Mouse (Mus musculus) intestine, embryonic 14.5 days (tissue): ENCODE data around the gene Tbc1d4. TPM values are rescaled to one million over a fixed set of nuclear protein-coding genes. Genes with fewer than 3 reads are reported as not detected.

ENCODE experiments used
- ATAC-seq: fragments of 200-750 bp; cut with Nextera tagmentation; replicated peaks from 2 replicates; pipeline ENCODE4 v1.8.0; 2017; ENCODE audit warnings: low read depth, moderate number of reproducible peaks, moderate TSS enrichment, moderate library complexity; ENCODE audit not compliant: low FRiP score, low TSS enrichment
- DNase-seq: peaks from one replicate; pipeline ENCODE4 v3.0.0-alpha.2; 2018; ENCODE audit warnings: low spot score
- H3K27ac ChIP-seq: fragments of 300-500 bp; sonication (generic); 2 replicates; pipeline ENCODE4 v1.5.1; 2014; ENCODE audit warnings: low read depth, mild to moderate bottlenecking, control low read depth
- H3K27me3 ChIP-seq: fragments of 300-500 bp; sonication (generic); replicated peaks from 2 replicates; pipeline ENCODE4 v1.6.1; 2014; ENCODE audit warnings: low read length, control low read depth; ENCODE audit not compliant: control insufficient read depth, insufficient read depth
- H3K36me3 ChIP-seq: fragments of 300-500 bp; sonication (generic); 2 replicates; pipeline ENCODE4 v1.6.1; 2014; ENCODE audit warnings: low read length, control low read depth; ENCODE audit not compliant: control insufficient read depth, insufficient read depth
- H3K4me1 ChIP-seq: fragments of 300-500 bp; sonication (generic); replicated peaks from 2 replicates; pipeline ENCODE4 v1.6.1; 2014; ENCODE audit warnings: low read length, control low read depth, mixed read lengths; ENCODE audit not compliant: control insufficient read depth, insufficient read depth
- H3K4me2 ChIP-seq: fragments of 300-500 bp; sonication (generic); 2 replicates; pipeline ENCODE4 v1.6.1; 2014; ENCODE audit warnings: low read length
- H3K4me3 ChIP-seq: fragments of 300-500 bp; sonication (generic); 2 replicates; pipeline ENCODE4 v1.5.1; 2014; ENCODE audit warnings: low read depth, low read length, control low read depth, mixed read lengths
- H3K9ac ChIP-seq: fragments of 300-500 bp; sonication (generic); 2 replicates; pipeline ENCODE4 v1.6.1; 2014; ENCODE audit warnings: mild to moderate bottlenecking, low read length
- H3K9me3 ChIP-seq: fragments of 300-500 bp; sonication (generic); 2 replicates; pipeline ENCODE4 v1.6.1; 2016; ENCODE audit warnings: low read length, control low read depth; ENCODE audit not compliant: control insufficient read depth
- WGBS: fragments of 180-500 bp; shearing (Covaris S2); extraction: QIAGEN DNeasy Blood & Tissue Kit; methylation state at CpG from one replicate; pipeline ENCODE4 v1.1.7; 2014; 5-methylcytosine and 5-hydroxymethylcytosine counted together
- polyA plus RNA-seq: library from polyadenylated mRNA; unstranded; fragments of >200 nt; fragmentation: Nextera tagmentation; extraction: Ambion mirVana; gene quantifications from 2 replicates; pipeline ENCODE4 v1.2.1, GENCODE M21; 2014

The Tbc1d4 gene
- polyA plus RNA-seq, 1 experiment from 2014 or later, result 7.5 TPM

DNA sequence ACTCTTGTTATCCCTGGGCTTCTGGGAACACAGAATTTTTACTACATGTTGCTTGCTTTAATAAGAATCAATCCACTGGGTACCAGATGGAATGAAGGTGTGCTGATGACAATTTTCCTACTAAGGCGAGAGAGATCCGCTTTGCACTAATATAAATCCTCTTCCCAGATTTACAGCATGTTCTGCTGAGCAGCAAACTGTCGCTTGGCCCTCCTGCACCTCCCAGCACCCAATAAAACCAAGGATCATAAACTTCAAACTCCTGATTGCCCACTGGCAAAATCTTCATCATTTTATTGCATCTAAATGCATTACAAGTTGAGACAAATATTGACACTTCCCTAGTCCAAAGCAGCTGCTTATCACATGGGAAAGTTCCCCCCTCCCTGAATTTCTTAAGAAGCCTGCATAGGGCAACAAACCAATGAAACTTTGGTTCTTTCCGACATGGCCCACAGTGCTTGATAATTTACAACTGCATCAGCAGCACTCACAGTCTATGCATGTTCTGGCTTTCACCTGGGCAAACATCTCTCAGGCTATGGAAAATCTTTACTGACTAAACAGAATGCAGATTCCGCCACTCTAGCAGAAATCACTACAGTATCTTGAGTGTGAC, 139.4 kb downstream of the Tbc1d4 start:
- no peaks in the 10 kb centered on the region for H3K27me3 ChIP-seq
- H3K36me3 ChIP-seq, result no peaks in the 10 kb centered on the region
- DNase-seq (no peak), ATAC-seq (peak; percentile 77)
- H3K4me3 ChIP-seq, result no peak overlapping the region
- no peak overlapping the region for H3K27ac ChIP-seq
- 48% methylated on average over 5 of the region's 5 CpGs for WGBS
- H3K4me2 ChIP-seq, result no peak overlapping the region
- H3K9ac ChIP-seq, result no peak overlapping the region
- H3K9me3 ChIP-seq, result no peaks in the 10 kb centered on the region
- no peaks in the 10 kb centered on the region for H3K4me1 ChIP-seq

DNA sequence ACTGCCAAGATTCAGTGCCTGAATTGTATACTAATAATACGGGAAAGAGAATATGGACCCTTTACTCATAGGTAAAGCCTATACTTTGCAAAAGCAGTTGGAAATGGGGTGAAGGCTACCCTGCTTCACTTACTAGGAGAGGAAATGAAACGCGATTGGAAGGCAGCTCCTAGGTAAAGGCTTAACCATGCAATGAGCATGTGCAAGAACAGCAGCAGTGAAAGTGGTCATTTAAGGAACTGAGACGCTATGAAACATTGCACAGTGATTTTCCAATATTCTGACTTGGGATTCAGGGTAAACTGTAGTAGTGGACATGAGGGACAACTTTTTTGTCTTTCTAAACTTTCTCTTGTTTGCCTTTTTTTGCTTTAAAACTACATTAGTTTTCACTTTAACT, 140.8 kb downstream of the Tbc1d4 start:
- no peak overlapping the region for H3K4me3 ChIP-seq
- H3K4me2 ChIP-seq, result no peak overlapping the region
- ATAC-seq (no peak), DNase-seq (no peak)
- WGBS, result 85% methylated on average over 4 of the region's 4 CpGs
- H3K9ac ChIP-seq, result no peak overlapping the region
- H3K27ac ChIP-seq, result no peak overlapping the region
- H3K9me3 ChIP-seq, result no peaks in the 10 kb centered on the region
- no peaks in the 10 kb centered on the region for H3K36me3 ChIP-seq
- no peaks in the 10 kb centered on the region for H3K4me1 ChIP-seq
- H3K27me3 ChIP-seq, result no peaks in the 10 kb centered on the region

DNA sequence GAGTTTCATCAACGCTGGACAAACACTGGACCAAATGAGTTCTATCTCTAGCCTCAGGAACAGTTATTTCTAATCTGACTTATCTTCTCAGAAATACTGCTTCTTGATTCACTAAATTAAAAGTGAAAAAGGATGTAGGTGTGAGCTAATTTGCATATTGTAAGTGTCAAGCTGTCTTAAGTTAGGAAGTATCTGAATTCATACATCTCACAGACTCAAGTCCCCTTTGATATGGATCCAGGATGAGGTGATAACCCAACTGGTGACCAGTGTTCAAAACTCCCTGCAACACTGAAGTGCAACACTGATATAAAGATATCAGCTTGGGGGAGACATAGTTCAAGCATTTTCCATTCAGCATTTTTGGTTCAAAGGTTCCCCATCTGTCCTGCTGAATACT, 141.5 kb downstream of the Tbc1d4 start:
- H3K4me3 ChIP-seq, result no peak overlapping the region
- no peak overlapping the region for H3K27ac ChIP-seq
- no peaks in the 10 kb centered on the region for H3K27me3 ChIP-seq
- H3K9ac ChIP-seq, result no peak overlapping the region
- no peaks in the 10 kb centered on the region for H3K9me3 ChIP-seq
- H3K36me3 ChIP-seq, result no peaks in the 10 kb centered on the region
- H3K4me1 ChIP-seq, result no peaks in the 10 kb centered on the region
- H3K4me2 ChIP-seq, result no peak overlapping the region
- DNase-seq, result no peak
- 93% methylated on average over 1 of the region's 1 CpGs for WGBS
- ATAC-seq, result no peak

DNA sequence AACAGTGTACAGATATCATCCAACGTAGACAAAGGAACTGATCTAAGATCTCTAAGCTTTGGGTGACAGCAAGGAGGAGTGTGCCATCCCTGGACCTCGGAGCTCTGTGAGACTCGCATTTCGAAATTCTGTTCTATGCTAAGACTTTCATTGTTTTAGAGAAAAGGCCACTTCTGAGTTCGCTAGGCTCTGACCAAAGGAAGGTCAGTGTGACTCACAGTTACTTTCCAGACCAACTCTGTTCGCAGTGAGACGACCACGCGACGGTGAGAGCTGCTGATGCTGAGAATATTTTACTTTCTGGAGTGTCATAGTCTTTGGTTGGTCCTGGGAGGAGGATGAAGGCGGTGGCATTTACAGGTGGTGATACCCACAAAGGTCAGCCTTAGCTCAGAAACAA, 142.5 kb downstream of the Tbc1d4 start:
- H3K9ac ChIP-seq, result no peak overlapping the region
- no peak overlapping the region for H3K4me2 ChIP-seq
- no peak overlapping the region for H3K27ac ChIP-seq
- WGBS, result 93% methylated on average over 11 of the region's 11 CpGs
- no peaks in the 10 kb centered on the region for H3K27me3 ChIP-seq
- no peaks in the 10 kb centered on the region for H3K9me3 ChIP-seq
- no peaks in the 10 kb centered on the region for H3K36me3 ChIP-seq
- ATAC-seq (no peak), DNase-seq (no peak)
- H3K4me1 ChIP-seq, result no peaks in the 10 kb centered on the region
- no peak overlapping the region for H3K4me3 ChIP-seq

DNA sequence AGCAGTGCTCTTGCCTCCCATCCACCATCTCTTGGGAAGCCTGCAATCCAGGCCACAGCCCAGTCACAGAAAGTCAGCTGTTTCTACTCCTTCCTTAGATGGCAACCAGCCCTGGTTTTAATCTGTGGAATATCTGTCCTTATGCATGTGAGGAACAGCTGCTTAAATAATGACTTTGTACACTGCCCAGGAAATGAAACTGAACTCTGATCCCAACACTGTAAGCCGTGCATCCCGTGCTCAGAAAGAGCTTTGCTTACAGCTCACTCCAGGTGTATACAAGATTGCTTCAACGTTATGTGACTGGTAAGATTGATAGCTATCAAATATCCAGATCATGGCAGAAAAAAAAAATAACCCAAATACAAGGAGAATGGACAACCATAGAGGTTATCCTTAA, 143.1 kb downstream of the Tbc1d4 start:
- no peak for DNase-seq
- Histone ChIP-seq H3K4me3 (no peak overlapping the region), H3K36me3 (no peaks in the 10 kb centered on the region), H3K4me1 (no peaks in the 10 kb centered on the region), H3K27ac (no peak overlapping the region), H3K27me3 (no peaks in the 10 kb centered on the region), H3K4me2 (no peak overlapping the region), H3K9ac (no peak overlapping the region), H3K9me3 (no peaks in the 10 kb centered on the region)
- no peak for ATAC-seq
- 72% methylated on average over 3 of the region's 3 CpGs for WGBS

DNA sequence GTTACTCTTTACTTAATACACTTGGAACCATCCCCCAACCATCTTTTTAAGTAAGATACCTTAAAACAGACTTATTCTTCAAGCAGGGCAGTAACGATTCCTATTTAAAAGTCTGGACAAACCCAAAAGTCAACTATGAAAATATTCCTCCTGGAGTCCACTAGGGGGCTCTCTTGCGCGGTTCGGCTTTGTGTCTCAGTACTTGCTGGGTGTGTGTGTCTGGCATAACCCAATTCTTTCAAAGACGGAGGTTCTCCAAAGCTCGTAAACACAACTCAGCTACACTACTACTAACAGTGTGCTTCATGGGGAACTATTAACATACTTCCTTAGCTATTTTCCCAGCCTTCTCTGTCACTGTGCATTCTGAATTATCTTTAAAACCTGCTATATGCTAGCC, 148.2 kb downstream of the Tbc1d4 start:
- DNase-seq (peak; percentile 68), ATAC-seq (no peak)
- 22% methylated on average over 6 of the region's 6 CpGs for WGBS

DNA sequence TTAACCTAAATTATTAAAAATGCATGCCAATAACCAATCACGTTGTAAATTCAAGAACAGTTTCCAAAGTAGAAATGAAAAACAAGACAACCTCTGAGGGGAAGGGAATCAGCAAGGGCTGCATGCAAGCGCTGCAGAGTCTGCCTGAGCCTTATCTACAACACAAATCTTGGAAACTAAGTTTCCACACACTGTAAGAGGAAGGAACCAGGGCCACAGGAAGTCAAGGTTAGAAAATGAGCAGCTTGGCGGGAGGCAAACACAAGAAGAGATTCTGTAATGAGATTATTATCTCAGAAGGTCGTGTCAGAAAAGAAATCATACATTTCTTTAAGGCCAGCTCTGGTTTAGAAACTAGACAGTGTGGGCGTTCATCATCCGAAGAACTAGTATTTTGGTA, 156.1 kb downstream of the Tbc1d4 start:
- ATAC-seq, result no peak
- Histone ChIP-seq H3K4me3 (no peak overlapping the region), H3K9me3 (no peaks in the 10 kb centered on the region), H3K4me1 (no peaks in the 10 kb centered on the region), H3K4me2 (no peak overlapping the region), H3K36me3 (no peaks in the 10 kb centered on the region), H3K27ac (no peak overlapping the region), H3K27me3 (no peaks in the 10 kb centered on the region), H3K9ac (no peak overlapping the region)
- WGBS, result 77% methylated on average over 6 of the region's 6 CpGs
- no peak for DNase-seq

More for the DNA sequence above, 148.2 kb downstream of the Tbc1d4 start:
- Histone ChIP-seq H3K4me2 (no peak overlapping the region), H3K27ac (no peak overlapping the region), H3K36me3 (no peaks in the 10 kb centered on the region), H3K9me3 (no peaks in the 10 kb centered on the region), H3K27me3 (no peaks in the 10 kb centered on the region), H3K9ac (no peak overlapping the region), H3K4me1 (no peaks in the 10 kb centered on the region), H3K4me3 (no peak overlapping the region)

DNA sequence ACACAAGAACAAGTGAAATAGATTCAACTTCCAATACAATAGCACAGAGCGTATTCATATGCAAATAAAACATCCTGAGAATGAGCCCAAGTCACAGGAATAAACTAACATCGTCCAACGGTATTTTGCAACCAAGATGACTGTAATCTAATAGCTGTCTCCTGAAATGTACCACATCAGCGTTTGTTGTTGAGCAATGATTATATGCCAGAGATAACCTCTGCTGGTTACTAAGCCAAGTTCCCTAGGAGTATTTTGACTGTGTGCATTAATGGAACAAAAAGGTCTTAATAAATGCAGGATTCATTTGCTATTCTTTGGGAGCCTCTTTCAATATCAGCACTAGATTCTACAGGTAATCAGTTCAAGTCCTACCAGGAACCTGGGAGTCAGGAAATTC, 161.1 kb downstream of the Tbc1d4 start:
- Histone ChIP-seq H3K9ac (no peak overlapping the region), H3K4me3 (no peak overlapping the region), H3K27me3 (no peaks in the 10 kb centered on the region), H3K9me3 (no peaks in the 10 kb centered on the region), H3K36me3 (no peaks in the 10 kb centered on the region), H3K4me1 (no peaks in the 10 kb centered on the region), H3K27ac (no peak overlapping the region), H3K4me2 (no peak overlapping the region)
- DNase-seq, result no peak
- ATAC-seq, result no peak
- 89% methylated on average over 4 of the region's 4 CpGs for WGBS

DNA sequence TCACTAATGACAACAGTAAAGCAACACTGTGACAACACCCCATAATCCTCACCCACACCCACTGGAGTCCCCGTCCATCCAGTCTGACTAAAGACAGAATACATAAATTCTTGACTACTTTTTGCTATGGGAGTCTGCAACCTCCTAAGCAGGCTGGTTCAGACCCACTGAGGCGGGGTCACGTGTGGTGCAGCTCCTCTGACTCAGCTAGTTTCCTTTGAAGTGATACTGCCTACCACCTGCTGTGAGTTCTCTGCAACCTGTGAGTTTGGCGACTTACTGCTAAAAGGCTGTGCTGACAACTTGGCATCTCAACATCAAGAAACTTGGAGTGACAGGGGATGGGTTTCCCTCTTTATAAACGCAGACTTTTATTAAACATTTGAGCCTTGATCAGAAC, 163.8 kb downstream of the Tbc1d4 start:
- no peak overlapping the region for H3K4me2 ChIP-seq
- no peaks in the 10 kb centered on the region for H3K4me1 ChIP-seq
- no peak overlapping the region for H3K9ac ChIP-seq
- no peaks in the 10 kb centered on the region for H3K27me3 ChIP-seq
- H3K9me3 ChIP-seq, result no peaks in the 10 kb centered on the region
- DNase-seq, result no peak
- H3K27ac ChIP-seq, result no peak overlapping the region
- H3K4me3 ChIP-seq, result no peak overlapping the region
- no peaks in the 10 kb centered on the region for H3K36me3 ChIP-seq
- 57% methylated on average over 5 of the region's 5 CpGs for WGBS
- ATAC-seq, result no peak
